Mouse (Mus musculus): ENCODE results near the gene Ankrd54. TPM values are rescaled to one million over a fixed set of nuclear protein-coding genes. Genes with fewer than 3 reads are reported as not detected.
A peak's percentile ranks its signal among the peaks of the same experiment; 100 is the strongest.

Gene Ankrd54
- total RNA-seq, 1 experiment from 2014 or later, result 15.1 TPM

GRCm38 (mm10) chr15:79093083-79093839, 30.6 kb upstream of the Ankrd54 start:
- ATAC-seq (replicated peaks in 1 of 2; ENCODE audit: insufficient read depth in 1 of 2, low FRiP score in 2 of 2, low TSS enrichment in 1 of 2, low read depth in 1 of 2, poor library complexity in 2 of 2, severe bottlenecking in 2 of 2), result no peak

GRCm38 (mm10) chr15:79092284-79092683, 29.6 kb upstream of the Ankrd54 start:
- no peak for ATAC-seq (replicated peaks in 1 of 2; ENCODE audit: insufficient read depth in 1 of 2, low FRiP score in 2 of 2, low TSS enrichment in 1 of 2, low read depth in 1 of 2, poor library complexity in 2 of 2, severe bottlenecking in 2 of 2)

- ATAC-seq (replicated peaks in 1 of 2; ENCODE audit: insufficient read depth in 1 of 2, low FRiP score in 2 of 2, low TSS enrichment in 1 of 2, low read depth in 1 of 2, poor library complexity in 2 of 2, severe bottlenecking in 2 of 2), result no peak
Observed at GRCm38 (mm10) chr15:79079567-79079966, 16.9 kb upstream of the Ankrd54 start.

- no peak for ATAC-seq (replicated peaks in 1 of 2; ENCODE audit: insufficient read depth in 1 of 2, low FRiP score in 2 of 2, low TSS enrichment in 1 of 2, low read depth in 1 of 2, poor library complexity in 2 of 2, severe bottlenecking in 2 of 2)
Observed at GRCm38 (mm10) chr15:79075658-79076365, 13.1 kb upstream of the Ankrd54 start.

- ATAC-seq (replicated peaks in 1 of 2; ENCODE audit: insufficient read depth in 1 of 2, low FRiP score in 2 of 2, low TSS enrichment in 1 of 2, low read depth in 1 of 2, poor library complexity in 2 of 2, severe bottlenecking in 2 of 2), result peak; percentile 89 to 91
Observed at GRCm38 (mm10) chr15:79074913-79075532, 12.3 kb upstream of the Ankrd54 start, which contains the start of gene Eif3l. Gene Eif3l, plus strand, starts transcription at chr15:79075179.

- no peak for ATAC-seq (replicated peaks in 1 of 2; ENCODE audit: insufficient read depth in 1 of 2, low FRiP score in 2 of 2, low TSS enrichment in 1 of 2, low read depth in 1 of 2, poor library complexity in 2 of 2, severe bottlenecking in 2 of 2)
Observed at GRCm38 (mm10) chr15:79074446-79074845, 11.8 kb upstream of the Ankrd54 start.

- no peak for ATAC-seq (replicated peaks in 1 of 2; ENCODE audit: insufficient read depth in 1 of 2, low FRiP score in 2 of 2, low TSS enrichment in 1 of 2, low read depth in 1 of 2, poor library complexity in 2 of 2, severe bottlenecking in 2 of 2)
Observed at GRCm38 (mm10) chr15:79073752-79074151, 11.1 kb upstream of the Ankrd54 start.

GRCm38 (mm10) chr15:79071117-79072039, 8.7 kb upstream of the Ankrd54 start:
- no peak for ATAC-seq (replicated peaks in 1 of 2; ENCODE audit: insufficient read depth in 1 of 2, low FRiP score in 2 of 2, low TSS enrichment in 1 of 2, low read depth in 1 of 2, poor library complexity in 2 of 2, severe bottlenecking in 2 of 2)

- no peak for ATAC-seq (replicated peaks in 1 of 2; ENCODE audit: insufficient read depth in 1 of 2, low FRiP score in 2 of 2, low TSS enrichment in 1 of 2, low read depth in 1 of 2, poor library complexity in 2 of 2, severe bottlenecking in 2 of 2)
Observed at GRCm38 (mm10) chr15:79068416-79068815, 5.7 kb upstream of the Ankrd54 start.

- ATAC-seq (replicated peaks in 1 of 2; ENCODE audit: insufficient read depth in 1 of 2, low FRiP score in 2 of 2, low TSS enrichment in 1 of 2, low read depth in 1 of 2, poor library complexity in 2 of 2, severe bottlenecking in 2 of 2), result no peak
Observed at GRCm38 (mm10) chr15:79067631-79068030, 4.9 kb upstream of the Ankrd54 start.

- no peak for ATAC-seq (replicated peaks in 1 of 2; ENCODE audit: insufficient read depth in 1 of 2, low FRiP score in 2 of 2, low TSS enrichment in 1 of 2, low read depth in 1 of 2, poor library complexity in 2 of 2, severe bottlenecking in 2 of 2)
Observed at GRCm38 (mm10) chr15:79066276-79066675, 3.6 kb upstream of the Ankrd54 start.

GRCm38 (mm10) chr15:79065086-79065770, 2.5 kb upstream of the Ankrd54 start:
- no peak for ATAC-seq (replicated peaks in 1 of 2; ENCODE audit: insufficient read depth in 1 of 2, low FRiP score in 2 of 2, low TSS enrichment in 1 of 2, low read depth in 1 of 2, poor library complexity in 2 of 2, severe bottlenecking in 2 of 2)

- no peak for ATAC-seq (replicated peaks in 1 of 2; ENCODE audit: insufficient read depth in 1 of 2, low FRiP score in 2 of 2, low TSS enrichment in 1 of 2, low read depth in 1 of 2, poor library complexity in 2 of 2, severe bottlenecking in 2 of 2)
Observed at GRCm38 (mm10) chr15:79063160-79063740, 557 bp upstream of the Ankrd54 start.

- no peak for ATAC-seq (replicated peaks in 1 of 2; ENCODE audit: insufficient read depth in 1 of 2, low FRiP score in 2 of 2, low TSS enrichment in 1 of 2, low read depth in 1 of 2, poor library complexity in 2 of 2, severe bottlenecking in 2 of 2)
Observed at GRCm38 (mm10) chr15:79060887-79061565, 1.7 kb downstream of the Ankrd54 start.

- no peak for ATAC-seq (replicated peaks in 1 of 2; ENCODE audit: insufficient read depth in 1 of 2, low FRiP score in 2 of 2, low TSS enrichment in 1 of 2, low read depth in 1 of 2, poor library complexity in 2 of 2, severe bottlenecking in 2 of 2)
Observed at GRCm38 (mm10) chr15:79057850-79058249, 4.8 kb downstream of the Ankrd54 start.

GRCm38 (mm10) chr15:79056601-79057000, 6.1 kb downstream of the Ankrd54 start:
- no peak for ATAC-seq (replicated peaks in 1 of 2; ENCODE audit: insufficient read depth in 1 of 2, low FRiP score in 2 of 2, low TSS enrichment in 1 of 2, low read depth in 1 of 2, poor library complexity in 2 of 2, severe bottlenecking in 2 of 2)
